Mouse (Mus musculus): ENCODE measurements around the gene Osbp2. TPM values are rescaled to one million over a fixed set of nuclear protein-coding genes. Genes with fewer than 3 reads are reported as not detected.

Osbp2 gene
- polyA plus RNA-seq, 1 experiment: 1.5 TPM

DNA sequence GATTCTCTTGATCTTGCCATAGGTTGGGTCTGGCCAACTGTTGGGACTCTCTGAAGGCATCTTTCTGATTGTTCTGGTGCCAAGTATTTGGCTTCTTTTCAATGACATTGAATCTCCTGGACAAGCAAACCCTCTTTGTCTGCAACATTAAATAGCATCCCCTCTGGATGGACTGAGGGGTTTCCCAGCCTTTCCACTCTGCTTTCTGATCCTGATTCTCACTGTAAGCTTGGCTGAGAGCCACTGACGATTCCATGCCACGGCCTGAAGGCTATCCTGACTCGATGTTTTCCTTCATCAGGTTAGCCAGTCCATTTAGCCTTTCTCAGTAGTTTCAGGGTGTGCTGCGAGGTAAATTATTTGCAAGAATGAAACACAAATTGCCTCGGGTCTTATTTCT lies 34.0 kb downstream of the Osbp2 start:
- no peaks in the 10 kb centered on the region for H3K27me3 ChIP-seq (ENCODE audit: control insufficient read depth, insufficient read depth, low read length, poor library complexity, severe bottlenecking)
- no peaks in the 10 kb centered on the region for H3K4me1 ChIP-seq (ENCODE audit: control insufficient read depth, insufficient read depth, low read length)
- H3K9me3 ChIP-seq (replicated peaks; ENCODE audit: control insufficient read depth, insufficient read depth, low read length, poor library complexity, severe bottlenecking): no peaks in the 10 kb centered on the region
- H3K4me3 ChIP-seq (ENCODE audit: low read depth, low read length): no peak overlapping the region
- H3K27ac ChIP-seq (ENCODE audit: insufficient read depth, low read length): no peak overlapping the region
- no peaks in the 10 kb centered on the region for H3K36me3 ChIP-seq (ENCODE audit: control insufficient read depth, insufficient read depth, low read length, poor library complexity, severe bottlenecking)
- TF ChIP-seq CTCF (IDR thresholded peaks at IDR 0.05; ENCODE audit: low read depth, low read length) (no peak), EP300 (IDR thresholded peaks at IDR 0.05; ENCODE audit: insufficient read depth, low read depth, low read length) (no peak), POLR2A (IDR thresholded peaks at IDR 0.05; ENCODE audit: insufficient read depth, low read length) (no peak)
- H3K9ac ChIP-seq (ENCODE audit: low read depth, poor library complexity, severe bottlenecking): no peak overlapping the region

GRCm38 (mm10) chr11:3824138-3824537 lies 39.6 kb downstream of the Osbp2 start:
- TF ChIP-seq EP300 (IDR thresholded peaks at IDR 0.05; ENCODE audit: insufficient read depth, low read depth, low read length) (no peak), POLR2A (IDR thresholded peaks at IDR 0.05; ENCODE audit: insufficient read depth, low read length) (no peak), CTCF (IDR thresholded peaks at IDR 0.05; ENCODE audit: low read depth, low read length) (no peak)
- Histone ChIP-seq H3K27me3 (ENCODE audit: control insufficient read depth, insufficient read depth, low read length, poor library complexity, severe bottlenecking) (no peaks in the 10 kb centered on the region), H3K9ac (ENCODE audit: low read depth, poor library complexity, severe bottlenecking) (no peak overlapping the region), H3K4me1 (ENCODE audit: control insufficient read depth, insufficient read depth, low read length) (no peaks in the 10 kb centered on the region), H3K36me3 (ENCODE audit: control insufficient read depth, insufficient read depth, low read length, poor library complexity, severe bottlenecking) (no peaks in the 10 kb centered on the region), H3K4me3 (ENCODE audit: low read depth, low read length) (no peak overlapping the region), H3K9me3 (replicated peaks; ENCODE audit: control insufficient read depth, insufficient read depth, low read length, poor library complexity, severe bottlenecking) (no peaks in the 10 kb centered on the region), H3K27ac (ENCODE audit: insufficient read depth, low read length) (no peak overlapping the region)

DNA sequence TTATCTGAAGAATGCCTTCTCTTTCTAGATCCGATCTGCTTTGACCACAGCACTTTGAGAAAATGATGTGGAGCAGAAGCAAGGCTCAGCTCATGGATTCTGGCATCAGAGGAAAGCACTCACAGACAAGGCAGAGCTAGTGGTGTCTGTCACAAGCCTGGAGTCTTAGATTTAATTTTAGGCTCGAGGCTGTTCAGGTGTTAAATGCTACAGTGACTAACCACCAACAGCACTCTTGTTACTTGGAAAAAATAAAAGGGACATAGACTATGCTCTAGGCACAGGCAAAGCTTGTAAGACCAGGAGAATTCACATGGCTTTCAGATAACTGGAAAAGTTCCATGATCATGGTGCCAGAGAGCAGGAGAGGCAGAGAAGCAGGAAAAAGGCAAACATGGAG lies 40.3 kb downstream of the Osbp2 start:
- Histone ChIP-seq H3K4me3 (ENCODE audit: low read depth, low read length) (no peak overlapping the region), H3K27ac (ENCODE audit: insufficient read depth, low read length) (no peak overlapping the region), H3K36me3 (ENCODE audit: control insufficient read depth, insufficient read depth, low read length, poor library complexity, severe bottlenecking) (no peaks in the 10 kb centered on the region), H3K27me3 (ENCODE audit: control insufficient read depth, insufficient read depth, low read length, poor library complexity, severe bottlenecking) (no peaks in the 10 kb centered on the region), H3K4me1 (ENCODE audit: control insufficient read depth, insufficient read depth, low read length) (no peaks in the 10 kb centered on the region), H3K9ac (ENCODE audit: low read depth, poor library complexity, severe bottlenecking) (no peak overlapping the region), H3K9me3 (replicated peaks; ENCODE audit: control insufficient read depth, insufficient read depth, low read length, poor library complexity, severe bottlenecking) (no peaks in the 10 kb centered on the region)
- no peak for TF ChIP-seq EP300 (IDR thresholded peaks at IDR 0.05; ENCODE audit: insufficient read depth, low read depth, low read length)
- no peak for TF ChIP-seq POLR2A (IDR thresholded peaks at IDR 0.05; ENCODE audit: insufficient read depth, low read length)
- no peak for TF ChIP-seq CTCF (IDR thresholded peaks at IDR 0.05; ENCODE audit: low read depth, low read length)

GRCm38 (mm10) chr11:3817986-3818758 lies 45.5 kb downstream of the Osbp2 start:
- Histone ChIP-seq H3K27ac (ENCODE audit: insufficient read depth, low read length) (peak overlapping the region; percentile 10), H3K36me3 (ENCODE audit: control insufficient read depth, insufficient read depth, low read length, poor library complexity, severe bottlenecking) (no peaks in the 10 kb centered on the region), H3K9ac (ENCODE audit: low read depth, poor library complexity, severe bottlenecking) (no peak overlapping the region), H3K4me1 (ENCODE audit: control insufficient read depth, insufficient read depth, low read length) (no peaks in the 10 kb centered on the region), H3K4me3 (ENCODE audit: low read depth, low read length) (no peak overlapping the region), H3K9me3 (replicated peaks; ENCODE audit: control insufficient read depth, insufficient read depth, low read length, poor library complexity, severe bottlenecking) (no peaks in the 10 kb centered on the region), H3K27me3 (ENCODE audit: control insufficient read depth, insufficient read depth, low read length, poor library complexity, severe bottlenecking) (no peaks in the 10 kb centered on the region)
- TF ChIP-seq CTCF (IDR thresholded peaks at IDR 0.05; ENCODE audit: low read depth, low read length) (no peak), POLR2A (IDR thresholded peaks at IDR 0.05; ENCODE audit: insufficient read depth, low read length) (no peak), EP300 (IDR thresholded peaks at IDR 0.05; ENCODE audit: insufficient read depth, low read depth, low read length) (no peak)

GRCm38 (mm10) chr11:3815951-3816350 lies 47.8 kb downstream of the Osbp2 start:
- Histone ChIP-seq H3K4me1 (ENCODE audit: control insufficient read depth, insufficient read depth, low read length) (no peaks in the 10 kb centered on the region), H3K36me3 (ENCODE audit: control insufficient read depth, insufficient read depth, low read length, poor library complexity, severe bottlenecking) (no peaks in the 10 kb centered on the region), H3K9me3 (replicated peaks; ENCODE audit: control insufficient read depth, insufficient read depth, low read length, poor library complexity, severe bottlenecking) (no peaks in the 10 kb centered on the region), H3K4me3 (ENCODE audit: low read depth, low read length) (no peak overlapping the region), H3K27me3 (ENCODE audit: control insufficient read depth, insufficient read depth, low read length, poor library complexity, severe bottlenecking) (no peaks in the 10 kb centered on the region), H3K27ac (ENCODE audit: insufficient read depth, low read length) (no peak overlapping the region), H3K9ac (ENCODE audit: low read depth, poor library complexity, severe bottlenecking) (no peak overlapping the region)
- TF ChIP-seq EP300 (IDR thresholded peaks at IDR 0.05; ENCODE audit: insufficient read depth, low read depth, low read length): no peak
- TF ChIP-seq POLR2A (IDR thresholded peaks at IDR 0.05; ENCODE audit: insufficient read depth, low read length): no peak
- TF ChIP-seq CTCF (IDR thresholded peaks at IDR 0.05; ENCODE audit: low read depth, low read length): no peak

- Histone ChIP-seq H3K4me1 (ENCODE audit: control insufficient read depth, insufficient read depth, low read length) (no peaks in the 10 kb centered on the region), H3K27ac (ENCODE audit: insufficient read depth, low read length) (no peak overlapping the region), H3K4me3 (ENCODE audit: low read depth, low read length) (no peak overlapping the region), H3K27me3 (ENCODE audit: control insufficient read depth, insufficient read depth, low read length, poor library complexity, severe bottlenecking) (no peaks in the 10 kb centered on the region), H3K9me3 (replicated peaks; ENCODE audit: control insufficient read depth, insufficient read depth, low read length, poor library complexity, severe bottlenecking) (no peaks in the 10 kb centered on the region), H3K9ac (ENCODE audit: low read depth, poor library complexity, severe bottlenecking) (no peak overlapping the region), H3K36me3 (ENCODE audit: control insufficient read depth, insufficient read depth, low read length, poor library complexity, severe bottlenecking) (no peaks in the 10 kb centered on the region)
- TF ChIP-seq CTCF (IDR thresholded peaks at IDR 0.05; ENCODE audit: low read depth, low read length) (no peak), POLR2A (IDR thresholded peaks at IDR 0.05; ENCODE audit: insufficient read depth, low read length) (no peak), EP300 (IDR thresholded peaks at IDR 0.05; ENCODE audit: insufficient read depth, low read depth, low read length) (no peak)
These were observed 50.4 kb downstream of the Osbp2 start for GRCm38 (mm10) chr11:3813340-3813739.
